Mouse (Mus musculus): Measurements from ENCODE around the gene Slc22a5. TPM values are rescaled to one million over a fixed set of nuclear protein-coding genes. Genes with fewer than 3 reads are reported as not detected.
"Not testable (repeated sequence)": the region's sequence is repeated elsewhere in the genome, so short reads cannot be mapped to it uniquely, and the experiment has no call there.

The Slc22a5 gene
- polyA plus RNA-seq, 1 experiment from 2014 or later: 7.6 TPM

- Histone ChIP-seq H3K9me3 (no peaks in the 10 kb centered on the region), H3K4me2 (replicated peaks) (no peak overlapping the region), H3K27me3 (replicated peaks) (no peaks in the 10 kb centered on the region), H3K9ac (no peak overlapping the region), H3K27ac (no peak overlapping the region), H3K36me3 (peaks cover 12% of the 10 kb centered on the region), H3K4me3 (no peak overlapping the region), H3K4me1 (no peaks in the 10 kb centered on the region)
- 85% methylated on average over 4 of the region's 4 CpGs for WGBS
- ATAC-seq (ENCODE audit: low FRiP score, low read depth): no peak
Measured at GRCm38 (mm10) chr11:53876488-53876887, 15.0 kb downstream of the Slc22a5 start.

GRCm38 (mm10) chr11:53874706-53875105 lies 16.8 kb downstream of the Slc22a5 start:
- Histone ChIP-seq H3K4me3 (no peak overlapping the region), H3K4me2 (replicated peaks) (no peak overlapping the region), H3K9ac (no peak overlapping the region), H3K36me3 (peaks cover 12% of the 10 kb centered on the region), H3K27me3 (replicated peaks) (no peaks in the 10 kb centered on the region), H3K27ac (no peak overlapping the region), H3K9me3 (no peaks in the 10 kb centered on the region), H3K4me1 (no peaks in the 10 kb centered on the region)
- WGBS: 75% methylated on average over 4 of the region's 4 CpGs
- no peak for ATAC-seq (ENCODE audit: low FRiP score, low read depth)

DNA sequence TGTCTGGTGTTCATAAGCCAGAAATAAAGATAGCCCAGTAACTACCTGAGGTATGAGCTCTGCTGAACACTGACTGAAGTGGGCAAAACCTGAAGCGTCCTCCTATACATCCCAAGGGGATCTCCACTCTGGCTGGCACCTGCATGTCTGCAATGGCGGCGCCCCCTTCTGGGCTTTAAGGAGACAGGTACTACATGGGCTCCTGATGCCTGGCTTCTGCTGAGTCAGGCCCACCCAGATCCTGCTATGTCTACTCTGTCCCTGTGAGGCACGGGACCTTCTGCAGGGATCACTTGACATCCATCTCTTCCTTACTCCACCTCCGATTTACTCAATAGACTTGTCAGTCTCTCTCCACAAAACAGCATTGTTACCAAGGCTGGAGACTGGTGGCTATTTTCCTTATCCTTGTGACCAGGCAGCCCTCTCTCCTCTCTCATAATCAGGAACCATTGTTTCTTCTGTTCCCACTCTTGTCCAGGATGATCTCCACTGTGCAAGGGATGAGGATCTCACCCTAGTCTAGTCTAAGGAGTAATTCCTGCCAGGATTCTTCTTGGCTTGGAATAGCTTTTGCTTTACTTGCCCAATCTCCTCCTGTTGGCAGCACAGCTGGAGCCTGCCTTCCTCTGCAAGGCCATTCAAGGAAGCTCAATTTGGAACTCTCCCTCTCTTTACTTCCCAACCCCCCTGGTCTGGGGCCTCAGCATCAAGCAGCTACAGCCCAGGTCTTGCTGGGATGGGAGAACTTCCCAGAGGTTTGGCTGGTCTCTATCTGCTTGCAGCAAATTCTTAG lies 17.4 kb downstream of the Slc22a5 start:
- 76% methylated on average over 5 of the region's 5 CpGs for WGBS
- H3K9me3 ChIP-seq; ATAC-seq (ENCODE audit: low FRiP score, low read depth); H3K27me3 ChIP-seq (replicated peaks); H3K9ac ChIP-seq; H3K4me1 ChIP-seq; H3K4me3 ChIP-seq; H3K4me2 ChIP-seq (replicated peaks); H3K27ac ChIP-seq: not testable (repeated sequence)
- H3K36me3 ChIP-seq: peaks cover 12% of the 10 kb centered on the region

- H3K36me3 ChIP-seq: peaks cover 12% of the 10 kb centered on the region
- H3K4me3 ChIP-seq: no peak overlapping the region
- WGBS: 86% methylated on average over 2 of the region's 2 CpGs
- ATAC-seq (ENCODE audit: low FRiP score, low read depth): no peak
- H3K27me3 ChIP-seq (replicated peaks): no peaks in the 10 kb centered on the region
- no peaks in the 10 kb centered on the region for H3K4me1 ChIP-seq
- H3K4me2 ChIP-seq (replicated peaks): no peak overlapping the region
- no peaks in the 10 kb centered on the region for H3K9me3 ChIP-seq
- no peak overlapping the region for H3K27ac ChIP-seq
- H3K9ac ChIP-seq: no peak overlapping the region
Measured at GRCm38 (mm10) chr11:53871786-53872507, 19.5 kb downstream of the Slc22a5 start.

DNA sequence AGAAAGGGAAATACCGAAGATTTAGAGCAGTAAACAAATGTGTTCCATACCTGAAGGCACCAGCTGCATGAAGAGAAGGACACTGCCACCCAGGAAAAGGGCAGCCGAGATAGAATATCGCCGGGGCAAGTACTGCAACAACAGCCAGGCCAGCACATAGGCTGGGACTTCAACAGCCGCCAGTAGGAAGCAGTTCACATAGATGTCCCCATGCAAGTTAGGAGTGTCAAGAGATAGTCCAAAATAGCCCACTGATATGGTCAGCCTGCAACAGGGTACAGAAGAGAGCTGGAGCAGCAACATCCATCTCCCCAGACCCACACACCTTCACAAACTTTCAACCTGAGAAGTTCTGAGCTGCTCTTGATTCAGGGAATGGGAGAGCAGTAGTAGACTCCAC lies 22.3 kb downstream of the Slc22a5 start:
- Histone ChIP-seq H3K4me1 (no peaks in the 10 kb centered on the region), H3K36me3 (peaks cover 12% of the 10 kb centered on the region), H3K4me3 (no peak overlapping the region), H3K4me2 (replicated peaks) (no peak overlapping the region), H3K9ac (no peak overlapping the region), H3K9me3 (no peaks in the 10 kb centered on the region), H3K27me3 (replicated peaks) (no peaks in the 10 kb centered on the region), H3K27ac (no peak overlapping the region)
- WGBS: 90% methylated on average over 5 of the region's 5 CpGs
- no peak for ATAC-seq (ENCODE audit: low FRiP score, low read depth)

GRCm38 (mm10) chr11:53868323-53868722 lies 23.1 kb downstream of the Slc22a5 start:
- not testable (repeated sequence) for H3K4me1 ChIP-seq; ATAC-seq (ENCODE audit: low FRiP score, low read depth)
- 48% methylated on average over 5 of the region's 5 CpGs for WGBS

DNA sequence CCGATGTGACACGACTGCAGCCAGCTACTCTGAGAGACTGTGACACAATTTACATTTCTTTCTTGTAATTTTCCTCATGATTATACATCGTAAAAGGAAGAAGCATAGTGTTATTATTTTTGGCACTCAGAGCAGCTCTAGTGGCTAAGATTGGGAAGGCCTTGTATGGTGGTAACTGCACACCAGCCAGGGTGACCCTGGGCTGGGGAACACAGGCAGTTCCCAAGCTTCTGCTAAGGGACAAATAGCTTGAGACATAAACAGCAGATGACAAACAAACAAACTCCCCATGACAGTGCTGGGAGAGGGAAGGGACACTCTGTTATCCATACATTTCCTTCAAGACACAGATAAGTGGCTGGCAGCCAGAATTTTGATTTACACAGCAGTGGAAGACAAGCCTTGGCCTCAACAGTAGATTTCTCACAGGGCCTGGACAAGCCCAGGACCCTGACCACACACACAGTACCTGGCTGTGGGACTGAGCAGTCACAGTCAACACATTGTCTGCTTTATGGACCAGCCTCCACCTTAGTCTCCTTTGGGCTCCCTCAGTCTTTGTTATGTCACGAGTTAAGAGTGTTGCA lies 26.6 kb downstream of the Slc22a5 start:
- H3K27me3 ChIP-seq (replicated peaks); H3K4me2 ChIP-seq (replicated peaks); H3K9ac ChIP-seq; H3K4me3 ChIP-seq; H3K9me3 ChIP-seq; H3K4me1 ChIP-seq; H3K27ac ChIP-seq; ATAC-seq (ENCODE audit: low FRiP score, low read depth); H3K36me3 ChIP-seq: not testable (repeated sequence)
- WGBS: 86% methylated on average over 1 of the region's 4 CpGs

More at GRCm38 (mm10) chr11:53868323-53868722, 23.1 kb downstream of the Slc22a5 start:
- H3K9me3 ChIP-seq; H3K4me2 ChIP-seq (replicated peaks); H3K27me3 ChIP-seq (replicated peaks); H3K27ac ChIP-seq; H3K9ac ChIP-seq; H3K4me3 ChIP-seq: not testable (repeated sequence)
- H3K36me3 ChIP-seq: peaks cover 12% of the 10 kb centered on the region

GRCm38 (mm10) chr11:53860944-53861343 lies 30.5 kb downstream of the Slc22a5 start:
- not testable (repeated sequence) for H3K4me1 ChIP-seq; H3K9ac ChIP-seq; H3K27me3 ChIP-seq (replicated peaks); H3K36me3 ChIP-seq; H3K9me3 ChIP-seq; ATAC-seq (ENCODE audit: low FRiP score, low read depth); H3K4me2 ChIP-seq (replicated peaks); H3K4me3 ChIP-seq; H3K27ac ChIP-seq
- 76% methylated on average over 9 of the region's 9 CpGs for WGBS

- not testable (repeated sequence) for H3K27ac ChIP-seq; H3K9me3 ChIP-seq; H3K27me3 ChIP-seq (replicated peaks); H3K36me3 ChIP-seq; H3K4me1 ChIP-seq
- peak within 1 kb of the TSS; percentile 72 for H3K4me2 ChIP-seq (replicated peaks)
- peak within 1 kb of the TSS; percentile 42 for H3K4me3 ChIP-seq
- WGBS: 13% methylated on average over 47 of the region's 50 CpGs
- peak; percentile 58; the same call in 1 of the 2 replicates for ATAC-seq (ENCODE audit: low FRiP score, low read depth)
- H3K9ac ChIP-seq: peak within 1 kb of the TSS; percentile 48
Measured at GRCm38 (mm10) chr11:53858761-53859580, 32.5 kb downstream of the Slc22a5 start, which contains the start of gene Gm12216. Gene Gm12216, minus strand, starts transcription at chr11:53859256.

- peaks cover 6% of the 10 kb centered on the region; the same call in 1 of the 2 replicates for H3K27me3 ChIP-seq (replicated peaks)
- no peaks in the 10 kb centered on the region; the same call in 1 of the 2 replicates for H3K4me1 ChIP-seq
- H3K9me3 ChIP-seq: no peaks in the 10 kb centered on the region
- no peak for ATAC-seq (ENCODE audit: low FRiP score, low read depth)
- H3K4me3 ChIP-seq: no peak overlapping the region
- no peak overlapping the region for H3K9ac ChIP-seq
- no peaks in the 10 kb centered on the region for H3K36me3 ChIP-seq
- peak overlapping the region; percentile 72 for H3K4me2 ChIP-seq (replicated peaks)
- H3K27ac ChIP-seq: no peak overlapping the region
- WGBS: 80% methylated on average over 6 of the region's 6 CpGs
Measured at GRCm38 (mm10) chr11:53858058-53858760, 33.3 kb downstream of the Slc22a5 start.

DNA sequence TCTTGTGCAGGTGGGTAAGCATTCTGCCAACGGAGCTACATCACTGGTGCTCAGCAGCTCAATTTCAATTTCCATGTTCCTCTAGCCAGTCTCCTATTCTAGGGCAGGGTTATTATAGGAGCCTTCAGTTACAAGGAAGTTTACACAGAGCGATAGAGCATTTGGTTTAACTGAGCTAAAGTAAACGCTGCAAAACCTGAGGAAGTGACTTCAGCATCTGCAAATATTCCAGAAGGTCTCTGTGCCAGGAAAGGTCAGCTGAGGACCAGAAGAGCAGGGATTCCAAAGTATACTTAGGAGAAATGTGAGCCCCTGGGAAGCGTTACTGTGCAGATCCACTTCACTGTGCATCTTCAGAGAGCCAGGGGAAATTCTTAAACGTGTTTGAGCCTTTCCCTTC lies 37.8 kb downstream of the Slc22a5 start:
- no peaks in the 10 kb centered on the region; the same call in 1 of the 2 replicates for H3K4me1 ChIP-seq
- no peak overlapping the region for H3K4me3 ChIP-seq
- no peak overlapping the region for H3K27ac ChIP-seq
- no peaks in the 10 kb centered on the region for H3K36me3 ChIP-seq
- no peak overlapping the region for H3K9ac ChIP-seq
- peaks cover 6% of the 10 kb centered on the region; the same call in 1 of the 2 replicates for H3K27me3 ChIP-seq (replicated peaks)
- no peak for ATAC-seq (ENCODE audit: low FRiP score, low read depth)
- no peak overlapping the region for H3K4me2 ChIP-seq (replicated peaks)
- 66% methylated on average over 5 of the region's 5 CpGs for WGBS
- H3K9me3 ChIP-seq: no peaks in the 10 kb centered on the region
